Mouse (Mus musculus) G1E (cell line): ENCODE measurements at regions not wholly inside any gene's neighbourhood (a gene's known extent, or its start where the extent isn't known, plus 50 kb on each side); places are given as distances from the start of the nearest gene placed in this dataset.

ENCODE experiments used
- ATAC-seq: 2 replicates; pipeline ENCODE4 v1.8.0; 2016; ENCODE audit warnings: mild to moderate bottlenecking; ENCODE audit not compliant: insufficient number of reproducible peaks, poor library complexity, low FRiP score, severe bottlenecking; ENCODE audit errors: extremely low read depth
- DNase-seq: peaks from one replicate; pipeline ENCODE4 v3.0.0; 2012; ENCODE audit warnings: low spot score
- H3K27me3 ChIP-seq: 2 replicates; pipeline ENCODE4 v1.6.1; 2012; ENCODE audit warnings: mild to moderate bottlenecking, low read length, inconsistent platforms; ENCODE audit not compliant: insufficient read depth
- H3K36me3 ChIP-seq: replicated peaks from 2 replicates; pipeline ENCODE3; 2012; ENCODE audit warnings: mild to moderate bottlenecking, inconsistent platforms
- H3K4me1 ChIP-seq: 2 replicates; pipeline ENCODE4 v1.6.1; 2012; ENCODE audit warnings: low read depth, low read length, inconsistent platforms, mixed read lengths; ENCODE audit not compliant: insufficient read depth
- H3K4me3 ChIP-seq: 2 replicates; pipeline ENCODE4 v1.5.1; 2012; ENCODE audit warnings: low read depth, mild to moderate bottlenecking, inconsistent platforms, low read length, moderate library complexity, mixed read lengths
- H3K9me3 ChIP-seq: replicated peaks from 2 replicates; pipeline ENCODE4 v1.6.1; 2012; ENCODE audit warnings: inconsistent platforms
- CTCF ChIP-seq: IDR thresholded peaks from 2 replicates; pipeline ENCODE4 v1.5.1; 2012; ENCODE audit warnings: low read depth, low read length, inconsistent platforms, mixed read lengths
- GATA1 ChIP-seq: IDR thresholded peaks from 2 replicates; pipeline ENCODE4 v1.6.1; 2012; ENCODE audit warnings: borderline replicate concordance, low read length, inconsistent platforms, mixed read lengths
- GATA2 ChIP-seq: IDR thresholded peaks from 2 replicates; pipeline ENCODE4 v1.6.1; 2012; ENCODE audit warnings: low read depth, low read length, inconsistent platforms, borderline replicate concordance
- POLR2AphosphoS5 ChIP-seq: IDR thresholded peaks from 2 replicates; pipeline ENCODE4 v1.6.1; 2012; ENCODE audit warnings: low read depth, low read length, inconsistent platforms; ENCODE audit not compliant: insufficient replicate concordance
- TAL1 ChIP-seq: conservative IDR thresholded peaks from 2 replicates; pipeline ENCODE4 v1.6.1; 2012; ENCODE audit warnings: low read depth, low read length, inconsistent platforms, mixed read lengths

- Histone ChIP-seq H3K27me3 (no peaks in the 10 kb centered on the region), H3K4me1 (no peaks in the 10 kb centered on the region), H3K4me3 (no peak overlapping the region), H3K36me3 (no peaks in the 10 kb centered on the region), H3K9me3 (peaks cover 51% of the 10 kb centered on the region)
- ATAC-seq, result no peak
- no peak for DNase-seq
- no peak for TF ChIP-seq GATA2
- TF ChIP-seq TAL1, result no peak
- TF ChIP-seq GATA1, result no peak
- no peak for TF ChIP-seq CTCF
- no peak for TF ChIP-seq POLR2AphosphoS5
Measured at GRCm38 (mm10) chr6:144864026-144864425, 82.2 kb upstream of the Sox5 start.

GRCm38 (mm10) chr6:144863430-144863994 lies 81.7 kb upstream of the Sox5 start:
- DNase-seq, result no peak
- H3K36me3 ChIP-seq, result no peaks in the 10 kb centered on the region
- no peaks in the 10 kb centered on the region for H3K27me3 ChIP-seq
- no peaks in the 10 kb centered on the region for H3K4me1 ChIP-seq
- H3K9me3 ChIP-seq, result peaks cover 55% of the 10 kb centered on the region
- no peak for ATAC-seq
- TF ChIP-seq TAL1 (no peak), GATA2 (no peak), GATA1 (no peak), CTCF (no peak), POLR2AphosphoS5 (no peak)
- no peak overlapping the region for H3K4me3 ChIP-seq

- Histone ChIP-seq H3K9me3 (peaks cover 72% of the 10 kb centered on the region), H3K4me1 (no peaks in the 10 kb centered on the region), H3K27me3 (no peaks in the 10 kb centered on the region), H3K4me3 (no peak overlapping the region), H3K36me3 (no peaks in the 10 kb centered on the region)
- DNase-seq (no peak), ATAC-seq (no peak)
- TF ChIP-seq TAL1 (no peak), POLR2AphosphoS5 (no peak), CTCF (no peak), GATA1 (no peak), GATA2 (no peak)
Measured at GRCm38 (mm10) chr6:144841510-144841909, 59.7 kb upstream of the Sox5 start.

GRCm38 (mm10) chr6:144839383-144839782 lies 57.6 kb upstream of the Sox5 start:
- DNase-seq (no peak), ATAC-seq (no peak)
- H3K9me3 ChIP-seq, result peaks cover 64% of the 10 kb centered on the region
- no peak for TF ChIP-seq TAL1
- no peak for TF ChIP-seq GATA2
- TF ChIP-seq CTCF, result no peak
- no peak for TF ChIP-seq POLR2AphosphoS5
- TF ChIP-seq GATA1, result no peak
- H3K27me3 ChIP-seq, result no peaks in the 10 kb centered on the region
- no peaks in the 10 kb centered on the region for H3K36me3 ChIP-seq
- H3K4me3 ChIP-seq, result no peak overlapping the region
- no peaks in the 10 kb centered on the region for H3K4me1 ChIP-seq

GRCm38 (mm10) chr6:144834323-144835183 lies 52.8 kb upstream of the Sox5 start:
- peaks cover 47% of the 10 kb centered on the region for H3K9me3 ChIP-seq
- no peaks in the 10 kb centered on the region for H3K4me1 ChIP-seq
- H3K4me3 ChIP-seq, result no peak overlapping the region
- H3K36me3 ChIP-seq, result no peaks in the 10 kb centered on the region
- no peak for TF ChIP-seq TAL1
- no peak for TF ChIP-seq GATA2
- TF ChIP-seq GATA1, result no peak
- TF ChIP-seq CTCF, result no peak
- no peak for TF ChIP-seq POLR2AphosphoS5
- ATAC-seq (no peak), DNase-seq (no peak)
- no peaks in the 10 kb centered on the region for H3K27me3 ChIP-seq
